ENCODE assay signal across 19 mouse cellular contexts in genomic region chr2:28945388-28945787, GRCm38 (mm10). TPM values are rescaled to one million over a fixed set of nuclear protein-coding genes. Genes with fewer than 3 reads are reported as not detected.
DNase-seq lines count a peak whose midpoint lies in the region; ATAC-seq and TF ChIP-seq lines count a peak whose summit lies in the region.
"Had no signal": no experiment of that assay in that cellular context is flagged by ENCODE, and none has a peak within 500 bp of the region (broad histone marks: within the 10 kb centered on the region; RNA-seq: fewer than 3 reads in every experiment).

No protein-coding gene starts in this region.

- 25% methylated on average over 6 of the region's 6 CpGs for WGBS in forebrain, embryonic 13.5 days
- 19% methylated on average over 6 of the region's 6 CpGs for WGBS in forebrain, embryonic 16.5 days
- WGBS in midbrain, embryonic 12.5 days: 51% methylated on average over 6 of the region's 6 CpGs
- WGBS in midbrain, embryonic 11.5 days: 73% methylated on average over 6 of the region's 6 CpGs
- WGBS in midbrain, embryonic 16.5 days: 26% methylated on average over 6 of the region's 6 CpGs

- H3K27me3 ChIP-seq in forebrain, embryonic 13.5 days: peaks cover 15% of the 10 kb centered on the region
- H3K27me3 ChIP-seq in forebrain, embryonic 16.5 days (replicated peaks; ENCODE audit: control insufficient read depth, insufficient read depth, low read length): no peaks in the 10 kb centered on the region
- H3K27me3 ChIP-seq in midbrain, embryonic 12.5 days: peaks cover 20% of the 10 kb centered on the region
- H3K27me3 ChIP-seq in midbrain, embryonic 11.5 days (ENCODE audit: control insufficient read depth, insufficient read depth, low read length): no peaks in the 10 kb centered on the region
- no peaks in the 10 kb centered on the region for H3K27me3 ChIP-seq in midbrain, embryonic 16.5 days (ENCODE audit: control insufficient read depth, insufficient read depth, low read depth, low read length)
- H3K27me3 ChIP-seq: intestine, embryonic 15.5 days had no signal

- no peak for ATAC-seq in forebrain, embryonic 13.5 days
- ATAC-seq in forebrain, embryonic 16.5 days: no peak
- ATAC-seq in midbrain, embryonic 12.5 days (ENCODE audit: low FRiP score, low read depth): 0 out of 2 replicates have a peak, but pooled peaks have one; percentile 34
- no peak for ATAC-seq in midbrain, embryonic 11.5 days (ENCODE audit: low FRiP score)
- ATAC-seq in midbrain, embryonic 16.5 days: peak; percentile 57; the same call in 1 of the 2 replicates
- ATAC-seq: activated CD4-positive, CD25-positive, alpha-beta regulatory T cell, adult 4 months; intestine, embryonic 15.5 days; Patski had no signal

- no peak for TF ChIP-seq CTCF in brain, embryonic 14.5 days (IDR thresholded peaks at IDR 0.05; ENCODE audit: borderline replicate concordance, extremely low read depth, insufficient read depth, insufficient read length)

- peak overlapping the region; percentile 45; the same call in 1 of the 2 replicates for H3K4me2 ChIP-seq in forebrain, embryonic 13.5 days
- no peak overlapping the region for H3K4me2 ChIP-seq in forebrain, embryonic 16.5 days (ENCODE audit: low read length)
- H3K4me2 ChIP-seq in midbrain, embryonic 12.5 days (replicated peaks): no peak overlapping the region
- H3K4me2 ChIP-seq in midbrain, embryonic 11.5 days: no peak overlapping the region
- no peak overlapping the region for H3K4me2 ChIP-seq in midbrain, embryonic 16.5 days (ENCODE audit: low read length)
- H3K4me2 ChIP-seq: embryonic facial prominence, embryonic 15.5 days; heart, embryonic 12.5 days; hindbrain, embryonic 14.5 days; intestine, embryonic 15.5 days had no signal

- no peaks in the 10 kb centered on the region for H3K9me3 ChIP-seq in forebrain, embryonic 13.5 days (replicated peaks)
- H3K9me3 ChIP-seq in forebrain, embryonic 16.5 days (ENCODE audit: control insufficient read depth, low read length): no peaks in the 10 kb centered on the region
- no peaks in the 10 kb centered on the region for H3K9me3 ChIP-seq in midbrain, embryonic 12.5 days
- no peaks in the 10 kb centered on the region for H3K9me3 ChIP-seq in midbrain, embryonic 11.5 days (ENCODE audit: control insufficient read depth, low read length)
- no peaks in the 10 kb centered on the region for H3K9me3 ChIP-seq in midbrain, embryonic 16.5 days (replicated peaks; ENCODE audit: control insufficient read depth, low read length, poor library complexity, severe bottlenecking)
- H3K9me3 ChIP-seq: embryonic facial prominence, embryonic 15.5 days; heart, embryonic 12.5 days; intestine, embryonic 15.5 days had no signal

- no peak for TF ChIP-seq POLR2A in brain, embryonic 14.5 days (IDR thresholded peaks at IDR 0.05; ENCODE audit: borderline replicate concordance, extremely low read depth, insufficient read depth, insufficient read length, poor library complexity, severe bottlenecking)

- no peak overlapping the region for H3K9ac ChIP-seq in forebrain, embryonic 13.5 days
- no peak overlapping the region for H3K9ac ChIP-seq in forebrain, embryonic 16.5 days (replicated peaks; ENCODE audit: low read depth, low read length)
- no peak overlapping the region for H3K9ac ChIP-seq in midbrain, embryonic 12.5 days (replicated peaks)
- no peak overlapping the region for H3K9ac ChIP-seq in midbrain, embryonic 11.5 days (ENCODE audit: low read length)
- H3K9ac ChIP-seq in midbrain, embryonic 16.5 days (ENCODE audit: low read depth, low read length): no peak overlapping the region
- H3K9ac ChIP-seq: embryonic facial prominence, embryonic 15.5 days; heart, embryonic 12.5 days; hindbrain, embryonic 14.5 days; intestine, embryonic 15.5 days had no signal

- peak overlapping the region; percentile 73; the same call in 1 of the 2 replicates for H3K27ac ChIP-seq in forebrain, embryonic 13.5 days
- no peak overlapping the region for H3K27ac ChIP-seq in forebrain, embryonic 16.5 days (ENCODE audit: low read length)
- 0 out of 2 replicates have a peak overlapping the region, but pooled peaks have one; percentile 70 for H3K27ac ChIP-seq in midbrain, embryonic 12.5 days (replicated peaks)
- no peak overlapping the region for H3K27ac ChIP-seq in midbrain, embryonic 11.5 days (ENCODE audit: low read depth, low read length)
- no peak overlapping the region; the same call in 1 of the 2 replicates for H3K27ac ChIP-seq in midbrain, embryonic 16.5 days (ENCODE audit: low read length)
- H3K27ac ChIP-seq: embryonic facial prominence, embryonic 15.5 days; gastrocnemius, adult 2 months; intestine, embryonic 15.5 days had no signal

- DNase-seq in midbrain, embryonic 11.5 days (ENCODE audit: low spot score, missing footprints): no peak
- peak; percentile 70 for DNase-seq in brain, embryonic 14.5 days (ENCODE audit: low read depth)
- DNase-seq: adrenal gland, postnatal 14 days; cerebellum, adult 2 months; cerebellum, postnatal 10 days; gastrocnemius, adult 2 months; gastrocnemius, postnatal 25 days had no signal

- peaks cover 29% of the 10 kb centered on the region for H3K4me1 ChIP-seq in forebrain, embryonic 13.5 days
- peaks cover 11% of the 10 kb centered on the region for H3K4me1 ChIP-seq in forebrain, embryonic 16.5 days (replicated peaks; ENCODE audit: control insufficient read depth, insufficient read depth, low read length)
- H3K4me1 ChIP-seq in midbrain, embryonic 12.5 days: peaks cover 24% of the 10 kb centered on the region
- peaks cover 5% of the 10 kb centered on the region for H3K4me1 ChIP-seq in midbrain, embryonic 11.5 days (ENCODE audit: control insufficient read depth, insufficient read depth, low read length)
- peaks cover 20% of the 10 kb centered on the region for H3K4me1 ChIP-seq in midbrain, embryonic 16.5 days (ENCODE audit: control insufficient read depth, insufficient read depth, low read length)
- H3K4me1 ChIP-seq: embryonic facial prominence, embryonic 15.5 days; heart, embryonic 12.5 days; intestine, embryonic 15.5 days had no signal

- no peak overlapping the region for H3K4me3 ChIP-seq in forebrain, embryonic 13.5 days
- H3K4me3 ChIP-seq in forebrain, embryonic 16.5 days (replicated peaks; ENCODE audit: low read length): no peak overlapping the region
- H3K4me3 ChIP-seq in midbrain, embryonic 12.5 days: no peak overlapping the region
- no peak overlapping the region for H3K4me3 ChIP-seq in midbrain, embryonic 11.5 days (ENCODE audit: low read depth, low read length)
- H3K4me3 ChIP-seq in midbrain, embryonic 16.5 days (ENCODE audit: low read depth, low read length): no peak overlapping the region
- H3K4me3 ChIP-seq: embryonic facial prominence, embryonic 15.5 days; erythroblast, embryonic 14.5 days; gastrocnemius, adult 2 months; heart, embryonic 12.5 days; intestine, embryonic 15.5 days had no signal

- H3K36me3 ChIP-seq in forebrain, embryonic 13.5 days (ENCODE audit: poor library complexity, severe bottlenecking): no peaks in the 10 kb centered on the region
- no peaks in the 10 kb centered on the region for H3K36me3 ChIP-seq in forebrain, embryonic 16.5 days (ENCODE audit: control insufficient read depth, insufficient read depth)
- H3K36me3 ChIP-seq in midbrain, embryonic 12.5 days: no peaks in the 10 kb centered on the region
- no peaks in the 10 kb centered on the region for H3K36me3 ChIP-seq in midbrain, embryonic 11.5 days (ENCODE audit: control insufficient read depth, insufficient read depth, low read length)
- no peaks in the 10 kb centered on the region for H3K36me3 ChIP-seq in midbrain, embryonic 16.5 days (ENCODE audit: control insufficient read depth, insufficient read depth, low read length)
- H3K36me3 ChIP-seq: embryonic facial prominence, embryonic 15.5 days; heart, embryonic 12.5 days; intestine, embryonic 15.5 days had no signal

RNA-seq across cellular contexts. Expression of gene Barhl1, which starts 28.9 kb away (rescaled TPM):
- 1.3 and 4.4 TPM in 2 replicates for polyA plus RNA-seq in forebrain, embryonic 13.5 days (2015; fragmentation: Nextera tagmentation; extraction: Ambion mirVana)
- 0.83 and 0.89 TPM in 2 replicates for polyA plus RNA-seq in forebrain, embryonic 16.5 days (2015; fragmentation: Nextera tagmentation; extraction: Ambion mirVana)
- 32.5 and 47.4 TPM in 2 replicates for polyA plus RNA-seq in midbrain, embryonic 12.5 days (2016; fragmentation: Nextera tagmentation; extraction: Ambion mirVana)
- polyA plus RNA-seq in midbrain, embryonic 11.5 days (2014; fragmentation: Nextera tagmentation; extraction: Ambion mirVana): 12.2 and 12.7 TPM in 2 replicates
- 25.3 and 45.9 TPM in 2 replicates for polyA plus RNA-seq in brain, embryonic 14.5 days (2012; rRNA removed)
- polyA plus RNA-seq in midbrain, embryonic 16.5 days (2015; fragmentation: Nextera tagmentation; extraction: Ambion mirVana): 28.9 and 35.2 TPM in 2 replicates
- polyA plus RNA-seq: activated CD4-positive, CD25-positive, alpha-beta regulatory T cell, adult 4 months; embryonic facial prominence, embryonic 15.5 days; erythroblast, embryonic 14.5 days; heart, embryonic 12.5 days; heart, embryonic 16.5 days had no signal

Comparison
In these comparisons a context has a peak if more than half of its experiments do, and no peak if none do; other contexts are left out.
1. ATAC-seq: peak in midbrain, embryonic 12.5 days (single experiment) and midbrain, embryonic 16.5 days (single experiment); none in forebrain, embryonic 13.5 days (single experiment), forebrain, embryonic 16.5 days (single experiment) and midbrain, embryonic 11.5 days (single experiment).
2. H3K27ac ChIP-seq: peak in forebrain, embryonic 13.5 days (single experiment) and midbrain, embryonic 12.5 days (single experiment); none in forebrain, embryonic 16.5 days (single experiment), midbrain, embryonic 11.5 days (single experiment) and midbrain, embryonic 16.5 days (single experiment).